Mouse (Mus musculus) cortical plate, adult 2 months (tissue): Measurements from ENCODE around the gene Thg1l.

Source experiments
- CTCF ChIP-seq: fragments of 200-500 bp; IDR thresholded peaks from 2 replicates; pipeline ENCODE4 v1.5.1; 2011; ENCODE audit warnings: mild to moderate bottlenecking, control low read depth, low read length; ENCODE audit not compliant: insufficient read depth; ENCODE audit errors: extremely low read depth
- POLR2A ChIP-seq: fragments of 200-500 bp; IDR thresholded peaks from 2 replicates; pipeline ENCODE4 v1.6.1; 2011; ENCODE audit warnings: mild to moderate bottlenecking, low read length, control low read depth; ENCODE audit not compliant: insufficient read depth; ENCODE audit errors: extremely low read depth

GRCm38 (mm10) chr11:45944643-45945156 lies 10.6 kb downstream of the Thg1l start, which contains the start of gene Lsm11:
- TF ChIP-seq POLR2A (no peak), CTCF (peak; percentile 92)
